Mouse (Mus musculus) spleen, adult 2 months (tissue): ENCODE results near the gene Sf3b4. TPM values are rescaled to one million over a fixed set of nuclear protein-coding genes. Genes with fewer than 3 reads are reported as not detected.
"Not testable (repeated sequence)": the region's sequence is repeated elsewhere in the genome, so short reads cannot be mapped to it uniquely, and the experiment has no call there.

Source experiments
- DNase-seq, 2 experiments: peaks; one replicate each; pipeline versions ENCODE4 v3.0.0 to v3.0.0-alpha.2; 2012 to 2021; ENCODE audit warnings: low spot score in 2 of 2, low read depth in 1 of 2
- H3K27ac ChIP-seq: fragments of 200-500 bp; 2 replicates; pipeline ENCODE4 v1.5.1; 2012; ENCODE audit warnings: low read length, inconsistent platforms; ENCODE audit not compliant: insufficient read depth
- H3K27me3 ChIP-seq: fragments of 200-500 bp; 2 replicates; pipeline ENCODE4 v1.6.1; 2012; ENCODE audit warnings: mild to moderate bottlenecking, moderate library complexity, low read length, inconsistent platforms; ENCODE audit not compliant: control insufficient read depth, insufficient read depth
- H3K36me3 ChIP-seq: fragments of 200-500 bp; 2 replicates; pipeline ENCODE4 v1.6.1; 2012; ENCODE audit warnings: mild to moderate bottlenecking, low read length, inconsistent platforms; ENCODE audit not compliant: control insufficient read depth, insufficient read depth
- H3K4me1 ChIP-seq: fragments of 200-500 bp; 2 replicates; pipeline ENCODE4 v1.6.1; 2011; ENCODE audit warnings: inconsistent platforms; ENCODE audit not compliant: control insufficient read depth, insufficient read depth, insufficient read length
- H3K4me3 ChIP-seq: fragments of 200-500 bp; 2 replicates; pipeline ENCODE4 v1.5.1; 2011; ENCODE audit warnings: mild to moderate bottlenecking, inconsistent platforms; ENCODE audit not compliant: insufficient read depth, insufficient read length; ENCODE audit errors: extremely low read depth
- CTCF ChIP-seq: fragments of 200-500 bp; IDR thresholded peaks from 2 replicates; pipeline ENCODE4 v1.5.1; 2011; ENCODE audit warnings: mild to moderate bottlenecking, inconsistent platforms; ENCODE audit not compliant: insufficient read depth, insufficient read length, insufficient replicate concordance; ENCODE audit errors: extremely low read depth
- POLR2A ChIP-seq: fragments of 200-500 bp; IDR thresholded peaks from 2 replicates; pipeline ENCODE4 v1.6.1; 2011; ENCODE audit warnings: low read depth, low read length, inconsistent platforms
- WGBS: fragments of 180-500 bp; shearing (Covaris S2); methylation state at CpG from one replicate; pipeline ENCODE4 v1.1.7; 2018; 5-methylcytosine and 5-hydroxymethylcytosine counted together
- polyA plus RNA-seq: library from polyadenylated mRNA; depleted of rRNA; stranded (reverse); fragments of >200 nt; gene quantifications from 2 replicates; pipeline ENCODE4 v1.2.3, GENCODE M21; 2012

Gene Sf3b4
- polyA plus RNA-seq, 1 experiment: 62.2 TPM

DNA sequence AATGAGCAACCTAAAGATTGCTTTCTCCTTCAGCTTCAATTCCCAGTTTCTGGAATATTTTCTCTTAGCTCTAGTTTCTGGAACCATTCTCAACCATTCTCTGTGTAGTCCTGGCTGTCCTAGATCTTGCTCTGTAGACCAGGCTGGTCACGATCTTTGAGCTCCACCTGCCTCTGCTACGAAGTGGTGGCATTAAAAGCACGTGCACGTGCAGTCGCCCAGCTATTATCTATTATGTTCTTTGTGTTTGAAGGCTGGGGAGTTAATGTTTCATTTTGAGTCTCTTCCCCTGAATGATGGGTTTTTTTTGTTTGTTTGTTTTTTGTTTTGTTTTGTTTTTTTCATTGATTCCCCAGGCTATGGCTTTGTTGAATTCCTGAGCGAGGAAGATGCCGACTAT is 1.1 kb downstream of the Sf3b4 start:
- Histone ChIP-seq H3K4me1 (peaks cover 14% of the 10 kb centered on the region; the same call in 1 of the 2 replicates), H3K27ac (no peak overlapping the region), H3K4me3 (peak overlapping the region; percentile 76; the same call in 1 of the 2 replicates), H3K27me3 (no peaks in the 10 kb centered on the region), H3K36me3 (peaks cover 10% of the 10 kb centered on the region)
- TF ChIP-seq CTCF (no peak), POLR2A (no peak)
- 42% methylated on average over 7 of the region's 7 CpGs for WGBS
- no peak for DNase-seq

DNA sequence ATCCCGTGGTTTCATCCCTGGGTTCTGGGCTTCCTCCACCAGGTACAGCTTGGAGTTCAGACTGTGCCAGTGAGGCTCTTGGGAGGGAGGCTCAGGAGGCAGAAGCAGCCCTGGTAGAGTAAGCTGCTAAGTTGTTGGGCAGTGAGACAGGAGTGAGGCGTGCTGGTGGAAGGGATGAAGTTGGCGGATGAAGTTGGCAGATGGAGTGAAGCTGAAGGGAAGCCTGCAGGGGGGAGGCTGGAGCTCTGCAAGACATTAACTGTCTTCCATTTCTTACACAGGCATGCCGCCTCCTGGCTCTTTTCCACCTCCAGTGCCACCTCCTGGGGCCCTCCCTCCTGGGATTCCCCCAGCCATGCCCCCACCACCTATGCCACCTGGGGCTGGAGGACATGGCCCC is 1.9 kb downstream of the Sf3b4 start:
- H3K27me3 ChIP-seq, H3K4me3 ChIP-seq, H3K27ac ChIP-seq, DNase-seq: not testable (repeated sequence)
- 93% methylated on average over 4 of the region's 4 CpGs for WGBS
- H3K36me3 ChIP-seq: peaks cover 12% of the 10 kb centered on the region
- peaks cover 14% of the 10 kb centered on the region; the same call in 1 of the 2 replicates for H3K4me1 ChIP-seq

DNA sequence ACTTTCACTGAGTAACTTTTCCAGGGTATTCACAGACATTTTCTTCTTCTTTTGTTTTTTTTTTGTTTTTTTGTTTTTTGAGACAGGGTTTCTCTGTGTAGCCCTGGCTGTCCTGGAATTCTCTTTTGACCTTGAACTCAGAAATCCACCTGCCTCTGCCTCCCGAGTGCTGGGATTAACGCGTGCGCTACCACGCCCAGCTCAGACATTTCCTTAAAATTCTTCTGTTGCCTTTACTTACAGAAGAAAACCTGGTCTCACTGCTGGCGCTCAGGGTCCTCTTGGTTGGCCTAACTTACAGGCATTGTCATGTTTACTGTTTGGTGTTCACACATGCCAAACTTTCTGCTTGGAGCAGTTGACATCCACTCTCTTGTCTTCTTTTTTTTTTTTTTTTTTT is 3.1 kb downstream of the Sf3b4 start:
- peaks cover 12% of the 10 kb centered on the region for H3K36me3 ChIP-seq
- WGBS: 95% methylated on average over 6 of the region's 6 CpGs
- no peaks in the 10 kb centered on the region for H3K27me3 ChIP-seq

DNA sequence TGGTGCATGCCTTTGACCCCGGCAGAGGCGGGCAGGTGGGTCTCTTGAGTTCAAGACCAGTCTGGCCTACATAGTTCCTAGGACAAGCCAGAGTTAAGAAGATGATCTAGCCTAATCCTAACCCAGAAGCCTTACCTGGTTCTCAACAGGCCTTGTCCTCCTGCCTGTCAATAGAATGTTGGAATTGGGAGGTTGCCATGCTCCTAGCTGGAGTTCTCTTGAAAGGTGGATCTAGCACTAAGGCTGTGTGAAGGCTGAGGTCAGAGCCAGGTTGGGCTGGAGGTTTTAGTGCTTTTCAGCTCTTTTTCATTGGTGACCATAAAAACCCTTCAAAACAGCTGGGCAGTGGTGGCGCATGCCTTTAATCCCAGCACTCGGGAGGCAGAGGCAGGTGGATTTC is 6.3 kb downstream of the Sf3b4 start:
- Histone ChIP-seq H3K27ac (no peak overlapping the region), H3K4me3 (no peak overlapping the region), H3K27me3 (no peaks in the 10 kb centered on the region), H3K36me3 (peaks cover 12% of the 10 kb centered on the region), H3K4me1 (peaks cover 6% of the 10 kb centered on the region; the same call in 1 of the 2 replicates)
- WGBS: 92% methylated on average over 4 of the region's 4 CpGs
- no peak for TF ChIP-seq POLR2A
- TF ChIP-seq CTCF: no peak
- no peak for DNase-seq

More for the DNA sequence above, 3.1 kb downstream of the Sf3b4 start:
- DNase-seq: no peak
- Histone ChIP-seq H3K27ac (no peak overlapping the region), H3K4me1 (peaks cover 14% of the 10 kb centered on the region; the same call in 1 of the 2 replicates), H3K4me3 (no peak overlapping the region)
- no peak for TF ChIP-seq CTCF
- TF ChIP-seq POLR2A: no peak

DNA sequence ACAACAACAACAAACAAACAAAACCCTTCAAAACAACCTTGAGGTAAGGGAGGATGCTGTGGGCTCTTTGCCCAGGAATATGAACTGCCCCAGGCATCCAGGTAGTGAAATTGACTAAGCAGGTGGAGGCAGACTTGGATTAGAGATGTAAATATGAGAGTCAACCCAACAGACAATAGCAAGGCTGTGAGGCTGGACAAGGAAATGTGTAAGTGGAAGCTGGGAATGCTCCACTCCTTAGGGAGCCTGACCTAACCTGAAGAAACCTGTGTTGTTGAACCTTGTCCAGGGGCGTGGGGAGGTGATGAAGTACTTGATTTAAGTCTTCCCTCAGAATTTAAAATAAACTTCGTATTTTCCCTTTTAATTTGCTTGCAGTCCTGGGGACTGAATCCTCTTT is 6.8 kb downstream of the Sf3b4 start:
- H3K36me3 ChIP-seq: peaks cover 11% of the 10 kb centered on the region
- no peaks in the 10 kb centered on the region for H3K27me3 ChIP-seq
- TF ChIP-seq CTCF (no peak), POLR2A (no peak)
- no peak for DNase-seq
- H3K4me3 ChIP-seq: no peak overlapping the region
- H3K27ac ChIP-seq: no peak overlapping the region
- WGBS: 92% methylated on average over 2 of the region's 2 CpGs
- peaks cover 5% of the 10 kb centered on the region; the same call in 1 of the 2 replicates for H3K4me1 ChIP-seq

DNA sequence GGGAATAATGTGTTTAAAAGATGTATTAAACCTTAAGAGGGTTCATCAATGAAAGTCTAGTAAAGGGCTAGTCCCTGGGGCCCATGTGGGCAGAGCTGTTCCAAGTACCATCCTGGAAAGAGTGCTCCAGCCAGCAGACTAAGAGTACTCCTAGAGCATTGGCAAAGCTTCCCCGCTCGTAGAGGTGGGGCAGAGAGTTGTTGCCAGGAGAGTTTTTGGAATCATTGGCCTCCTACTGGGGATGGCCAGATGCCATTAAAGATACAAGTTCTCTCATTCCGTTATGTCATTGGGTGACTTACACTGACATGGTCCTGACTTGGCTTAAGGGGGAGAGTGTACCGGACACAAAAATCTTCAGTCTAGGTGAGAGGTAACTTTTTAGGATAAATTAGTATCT is 7.4 kb downstream of the Sf3b4 start:
- H3K36me3 ChIP-seq: peaks cover 9% of the 10 kb centered on the region
- DNase-seq: no peak
- H3K4me1 ChIP-seq: 0 out of 2 replicates have a peak, but pooled peaks cover 4% of the 10 kb centered on the region
- no peak overlapping the region for H3K27ac ChIP-seq
- 89% methylated on average over 4 of the region's 4 CpGs for WGBS
- H3K27me3 ChIP-seq: no peaks in the 10 kb centered on the region
- no peak overlapping the region for H3K4me3 ChIP-seq
- no peak for TF ChIP-seq POLR2A

DNA sequence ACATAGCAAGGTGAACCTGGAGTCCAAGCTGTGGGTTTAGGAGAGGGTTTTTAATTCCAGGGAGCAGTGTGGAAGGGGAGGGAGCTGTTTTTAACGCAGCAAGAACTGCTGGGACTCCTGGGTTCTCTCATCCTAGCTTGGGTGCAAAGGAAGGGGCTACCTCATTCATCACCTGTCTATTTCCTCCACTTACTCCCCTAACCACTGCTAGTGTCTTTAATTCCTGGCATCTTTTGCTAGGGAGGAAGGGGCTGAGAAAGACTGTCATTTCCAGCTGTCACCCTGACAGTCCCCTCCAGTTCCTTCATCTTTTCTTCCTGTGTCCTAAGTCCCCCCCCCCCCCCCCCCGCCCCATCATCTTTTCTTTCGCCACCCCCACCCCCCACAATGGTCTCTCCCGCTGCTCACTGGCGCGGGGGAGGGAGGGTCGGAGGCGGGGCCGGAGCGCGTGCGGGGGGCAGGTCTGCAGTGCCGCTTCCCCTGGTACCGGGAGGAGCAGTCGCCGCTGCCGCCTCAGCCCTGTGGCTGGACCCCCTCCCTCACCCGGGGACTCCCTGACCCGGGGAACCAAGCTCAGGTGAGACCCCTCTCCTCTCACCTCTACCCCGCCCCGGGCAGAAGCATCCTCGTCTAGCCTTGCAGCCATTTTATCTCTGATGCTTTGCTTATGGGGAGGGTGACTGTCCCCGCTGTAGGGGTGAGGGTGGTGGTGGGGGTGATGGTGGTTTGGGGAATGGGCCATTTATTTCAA is 8.8 kb downstream of the Sf3b4 start, which contains the start of gene Sv2a:
Gene Sv2a (plus strand): TSS at position 425 of the 751 bp plus-strand sequence.
- Histone ChIP-seq H3K4me3 (peak within 1 kb of the TSS; percentile 56), H3K4me1 (no peaks in the 10 kb centered on the region), H3K36me3 (peaks cover 7% of the 10 kb centered on the region; the same call in 1 of the 2 replicates), H3K27ac (no peak within 1 kb of the TSS), H3K27me3 (no peaks in the 10 kb centered on the region)
- 1% methylated on average over 15 of the region's 23 CpGs for WGBS
- TF ChIP-seq CTCF (no peak), POLR2A (no peak)
- peak in 1 of 2 experiments; percentile 40 for DNase-seq
